Mouse (Mus musculus): Measurements from ENCODE around the gene Tsacc. TPM values are rescaled to one million over a fixed set of nuclear protein-coding genes. Genes with fewer than 3 reads are reported as not detected.

The Tsacc gene
- 11.2 and 11.6 TPM in 2 replicates for polyA plus RNA-seq (2015; fragmentation: Nextera tagmentation; extraction: Ambion mirVana)

DNA sequence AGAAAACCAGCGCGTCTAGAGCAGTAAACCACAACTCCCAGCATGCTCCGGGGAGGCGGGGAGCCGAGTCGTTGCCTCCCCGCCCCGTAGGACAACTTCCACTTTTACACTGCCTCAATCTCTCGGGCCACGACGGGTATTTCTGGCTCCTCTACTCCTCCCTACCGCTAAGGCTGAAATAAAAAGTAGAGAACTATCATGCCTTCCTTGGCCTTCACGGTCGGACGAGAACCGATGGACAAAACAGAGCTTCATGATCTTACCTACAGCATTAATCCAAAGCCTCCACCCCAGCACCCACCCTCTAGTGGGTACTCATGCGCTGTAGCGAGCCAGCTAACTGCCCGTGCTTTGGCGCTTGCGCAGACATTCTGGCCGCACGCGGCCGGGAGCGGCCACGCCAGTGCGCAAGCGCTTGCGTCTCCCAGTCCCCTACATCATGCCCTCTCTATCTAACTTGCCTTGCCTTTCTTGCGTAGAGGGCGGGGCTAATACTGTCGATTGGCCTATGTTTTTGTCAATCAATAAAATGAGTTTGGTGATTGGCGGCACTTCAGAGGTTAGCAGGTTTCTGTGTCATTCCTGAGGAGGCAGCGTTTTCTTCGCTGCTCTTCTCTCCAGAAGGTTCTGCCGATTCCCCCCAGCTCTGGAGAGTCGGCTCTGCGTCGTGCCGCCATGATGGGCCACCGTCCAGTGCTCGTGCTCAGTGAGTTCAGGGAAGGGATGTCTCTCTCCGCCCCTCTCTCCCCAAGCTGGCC lies at the start of gene Tsacc, which contains the start of gene Cct3:
TSS of gene Tsacc (minus strand) at position 439 of the 758 bp plus-strand sequence.
TSS of gene Cct3 (plus strand) at position 556 of the 758 bp plus-strand sequence.
- H3K4me1 ChIP-seq (replicated peaks), result peaks cover 26% of the 10 kb centered on the region
- H3K36me3 ChIP-seq, result peaks cover 25% of the 10 kb centered on the region
- peak within 1 kb of the TSS; percentile 93 for H3K27ac ChIP-seq
- peak within 1 kb of the TSS; percentile 85 for H3K9ac ChIP-seq (replicated peaks)
- ATAC-seq, result peak; percentile 100
- H3K4me3 ChIP-seq (replicated peaks), result peak within 1 kb of the TSS; percentile 63
- H3K27me3 ChIP-seq, result no peaks in the 10 kb centered on the region
- WGBS, result under 1% methylated on average over 44 of the region's 44 CpGs
- no peaks in the 10 kb centered on the region for H3K9me3 ChIP-seq
- H3K4me2 ChIP-seq (replicated peaks), result peak within 1 kb of the TSS; percentile 93

DNA sequence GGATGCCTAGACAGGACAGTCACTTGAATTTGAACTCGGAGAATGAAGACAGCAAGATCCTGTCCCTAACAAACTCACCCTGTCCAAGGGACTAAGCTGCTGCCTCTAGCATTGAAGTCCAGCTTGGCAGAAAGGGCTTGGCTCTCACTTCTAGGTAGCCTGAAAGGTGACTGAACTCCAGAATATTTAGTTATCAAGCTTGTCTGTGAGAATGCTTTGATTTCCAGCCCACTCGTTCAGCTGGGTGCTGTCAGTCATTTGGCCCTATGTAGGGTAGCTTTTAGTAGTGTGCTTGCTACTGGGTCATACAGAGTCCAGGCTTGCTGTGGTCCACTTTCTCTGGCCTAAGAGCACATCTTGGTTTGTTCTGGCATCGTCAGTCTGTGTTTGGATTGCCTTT lies 42.2 kb upstream of the Tsacc start:
- Histone ChIP-seq H3K36me3 (peaks cover 26% of the 10 kb centered on the region), H3K9ac (replicated peaks) (0 out of 2 replicates have a peak overlapping the region, but pooled peaks have one; percentile 11), H3K27ac (no peak overlapping the region), H3K4me2 (replicated peaks) (no peak overlapping the region; the same call in 1 of the 2 replicates), H3K4me3 (replicated peaks) (no peak overlapping the region), H3K4me1 (replicated peaks) (peaks cover 30% of the 10 kb centered on the region), H3K27me3 (no peaks in the 10 kb centered on the region), H3K9me3 (no peaks in the 10 kb centered on the region)
- WGBS, result 85% methylated on average over 3 of the region's 3 CpGs
- no peak for ATAC-seq

DNA sequence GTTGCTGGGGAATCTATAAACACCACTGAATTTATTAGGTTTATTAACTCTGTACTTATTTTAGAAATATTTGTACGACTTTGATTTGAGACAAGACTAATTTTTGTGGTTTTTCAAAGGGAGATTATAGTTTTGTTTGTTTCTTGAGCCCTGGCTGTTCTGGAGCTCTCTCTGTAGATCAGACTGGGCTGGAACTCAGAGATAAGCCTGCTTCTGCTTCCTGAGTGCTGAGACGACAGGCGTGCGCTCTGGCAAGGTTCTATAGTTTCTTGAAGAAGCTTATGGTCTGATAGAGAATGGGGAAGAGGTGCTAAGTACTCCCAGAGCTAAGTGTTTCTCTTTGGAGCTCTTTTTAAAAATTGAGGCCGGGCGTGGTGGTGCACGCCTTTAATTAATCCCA lies 41.5 kb upstream of the Tsacc start:
- Histone ChIP-seq H3K4me2 (replicated peaks) (no peak overlapping the region), H3K9ac (replicated peaks) (no peak overlapping the region), H3K27me3 (no peaks in the 10 kb centered on the region), H3K4me1 (replicated peaks) (peaks cover 30% of the 10 kb centered on the region), H3K36me3 (peaks cover 19% of the 10 kb centered on the region), H3K9me3 (no peaks in the 10 kb centered on the region), H3K4me3 (replicated peaks) (no peak overlapping the region), H3K27ac (no peak overlapping the region)
- 96% methylated on average over 7 of the region's 7 CpGs for WGBS
- ATAC-seq, result no peak

DNA sequence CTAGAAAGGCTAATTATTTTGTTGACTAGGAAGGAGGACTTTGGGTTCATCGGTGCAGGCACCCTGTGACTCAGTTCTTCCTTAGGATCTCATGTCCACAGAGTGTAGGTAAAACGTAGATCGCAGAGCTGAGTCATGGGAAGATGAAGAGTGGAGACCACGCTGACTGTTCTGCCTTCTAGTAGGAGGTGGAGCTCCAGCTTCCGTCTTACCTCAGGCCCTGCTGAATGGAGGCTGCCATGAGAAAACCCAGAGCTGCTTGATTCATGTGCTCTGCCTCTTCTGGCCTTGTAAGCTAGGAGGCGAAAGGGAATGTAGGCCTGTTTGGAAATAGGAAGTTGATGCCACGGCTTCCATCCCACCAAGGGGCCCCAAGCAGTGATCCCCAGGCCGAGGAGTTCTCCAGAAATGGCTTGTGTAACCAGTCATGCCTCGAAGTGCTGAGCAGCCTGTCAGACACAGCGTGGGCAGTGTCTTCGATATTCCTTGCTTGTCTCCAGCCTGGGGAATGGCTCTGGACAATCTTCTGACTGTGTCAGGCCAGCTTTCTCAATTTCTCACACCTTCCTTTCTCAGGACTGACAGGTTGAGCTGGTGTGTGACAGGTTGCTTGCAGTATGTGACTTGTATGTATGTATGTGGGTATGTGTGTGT lies 40.7 kb upstream of the Tsacc start:
- no peak for ATAC-seq
- Histone ChIP-seq H3K9ac (replicated peaks) (peak overlapping the region; percentile 53), H3K27ac (0 out of 2 replicates have a peak overlapping the region, but pooled peaks have one; percentile 30), H3K4me1 (replicated peaks) (peaks cover 30% of the 10 kb centered on the region), H3K36me3 (peaks cover 11% of the 10 kb centered on the region), H3K27me3 (no peaks in the 10 kb centered on the region), H3K9me3 (no peaks in the 10 kb centered on the region), H3K4me2 (replicated peaks) (peak overlapping the region; percentile 73), H3K4me3 (replicated peaks) (peak overlapping the region; percentile 73)
- WGBS, result 88% methylated on average over 11 of the region's 11 CpGs

DNA sequence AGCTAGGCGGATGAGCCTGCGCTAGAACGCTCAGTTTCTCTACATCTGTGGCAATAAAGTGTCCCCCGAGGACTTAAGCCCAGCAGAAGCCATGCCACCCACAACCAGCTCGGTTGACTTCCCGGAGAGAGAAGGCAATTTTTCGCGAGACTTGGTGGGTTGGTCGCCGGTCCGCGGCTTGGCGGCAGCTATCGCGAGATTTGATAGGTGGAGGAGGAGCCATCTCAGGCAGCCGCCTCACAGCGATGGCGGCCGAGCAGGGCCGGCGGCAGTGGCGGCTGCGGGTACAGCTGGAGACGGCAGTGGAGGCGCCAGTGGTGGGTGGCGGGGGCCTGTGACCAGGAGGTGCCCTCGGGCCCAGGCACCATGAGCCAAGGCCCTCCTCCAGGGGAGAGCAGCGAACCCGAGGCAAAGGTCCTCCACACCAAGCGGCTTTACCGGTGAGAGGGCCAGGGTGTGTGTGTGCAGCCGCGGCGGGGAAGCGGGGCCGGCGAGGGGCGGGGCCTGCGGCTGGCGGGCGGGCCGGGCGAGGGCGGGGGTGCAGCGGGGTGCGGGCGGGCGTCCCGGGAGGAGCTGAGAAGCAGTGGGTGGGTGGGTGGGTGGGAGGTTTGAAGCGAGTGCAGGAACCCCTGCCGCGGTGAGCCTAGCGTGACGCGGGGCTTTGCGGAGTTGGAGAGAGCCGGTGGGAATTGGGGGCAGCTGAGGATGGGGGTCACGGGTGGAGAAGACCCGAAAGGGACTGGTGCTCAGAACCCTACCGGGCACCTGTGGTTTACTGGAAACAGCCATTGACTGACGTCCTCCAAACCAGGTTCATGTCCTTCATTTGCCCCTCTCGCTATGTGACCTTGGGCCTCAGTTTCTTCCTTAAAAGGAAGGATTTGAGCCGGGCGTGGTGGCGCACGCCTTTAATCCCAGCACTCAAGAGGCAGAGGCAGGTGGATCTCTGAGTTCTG lies 39.5 kb upstream of the Tsacc start, which contains the start of the genes Tmem79 and Smg5:
TSS of gene Tmem79 (minus strand) at position 91 of the 956 bp plus-strand sequence.
TSS of gene Smg5 (plus strand) at position 203 of the 956 bp plus-strand sequence.
- WGBS, result 1% methylated on average over 51 of the region's 66 CpGs
- H3K27me3 ChIP-seq, result no peaks in the 10 kb centered on the region
- ATAC-seq, result peak; percentile 95

DNA sequence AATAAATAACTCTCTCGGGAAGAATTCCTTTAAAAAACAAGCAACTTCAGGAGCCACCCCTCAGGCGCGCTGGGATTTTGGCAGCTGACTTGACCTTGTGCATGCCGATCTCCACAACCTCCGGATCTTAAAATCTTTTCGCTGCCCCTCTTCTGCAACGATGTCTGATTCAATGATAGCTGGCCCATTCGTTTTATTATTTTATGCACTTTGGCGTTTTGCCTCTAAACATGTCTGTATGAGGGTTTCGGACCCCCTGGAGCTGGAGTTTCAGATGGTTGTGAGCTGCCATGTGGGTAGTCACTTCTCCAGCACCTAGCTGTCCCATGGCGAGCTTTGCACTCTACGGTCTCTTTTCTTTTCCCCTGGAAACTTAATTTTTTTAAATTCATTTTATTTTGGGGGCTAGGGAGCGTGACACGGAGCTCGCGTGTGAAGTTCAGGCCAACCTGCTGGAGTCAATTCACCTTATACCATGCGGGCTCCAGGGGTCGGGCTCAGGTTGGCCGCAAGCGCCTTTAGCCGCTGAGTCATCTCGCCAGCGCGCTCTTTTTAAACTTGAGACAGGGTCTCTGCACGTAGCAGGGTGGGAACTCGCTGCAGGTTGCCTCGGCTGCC lies 38.7 kb upstream of the Tsacc start:
- Histone ChIP-seq H3K27ac (peak overlapping the region; percentile 94), H3K4me2 (replicated peaks) (peak overlapping the region; percentile 73), H3K9ac (replicated peaks) (peak overlapping the region; percentile 90), H3K27me3 (no peaks in the 10 kb centered on the region), H3K9me3 (no peaks in the 10 kb centered on the region), H3K4me3 (replicated peaks) (peak overlapping the region; percentile 73), H3K36me3 (no peaks in the 10 kb centered on the region), H3K4me1 (replicated peaks) (peaks cover 30% of the 10 kb centered on the region)
- ATAC-seq, result peak; percentile 69
- 1% methylated on average over 27 of the region's 27 CpGs for WGBS

More for the DNA sequence above, 39.5 kb upstream of the Tsacc start, which contains the start of the genes Tmem79 and Smg5:
- H3K9me3 ChIP-seq, result no peaks in the 10 kb centered on the region
- H3K27ac ChIP-seq, result peak within 1 kb of the TSS; percentile 94
- peak within 1 kb of the TSS; percentile 90 for H3K9ac ChIP-seq (replicated peaks)
- H3K4me1 ChIP-seq (replicated peaks), result peaks cover 30% of the 10 kb centered on the region
- H3K4me3 ChIP-seq (replicated peaks), result peak within 1 kb of the TSS; percentile 73
- no peaks in the 10 kb centered on the region for H3K36me3 ChIP-seq
- H3K4me2 ChIP-seq (replicated peaks), result peak within 1 kb of the TSS; percentile 73

DNA sequence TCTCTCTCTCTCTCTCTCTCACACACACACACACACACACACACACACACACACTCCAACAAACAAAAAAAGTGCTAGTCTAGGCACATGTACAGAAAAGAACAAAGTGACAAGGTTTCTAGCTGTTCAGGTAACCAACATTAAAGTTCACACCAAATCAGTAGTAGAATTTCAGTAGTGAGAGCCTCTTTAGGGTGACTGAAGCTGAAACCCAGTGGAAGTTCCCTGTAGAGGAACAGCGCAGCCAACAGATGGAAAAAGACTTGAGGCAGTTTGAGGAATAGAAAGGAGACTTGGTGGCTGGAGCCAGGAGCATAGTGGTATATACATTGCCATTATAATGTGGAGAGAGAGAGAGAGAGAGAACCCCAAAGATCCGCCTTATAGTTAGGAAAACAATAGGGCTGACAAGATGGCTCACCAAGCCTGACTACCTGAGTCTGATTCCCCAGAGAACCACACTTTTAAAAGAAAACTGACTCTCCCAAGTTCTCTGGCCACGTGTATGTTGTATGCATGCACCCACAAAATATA lies 38.2 kb upstream of the Tsacc start:
- Histone ChIP-seq H3K27ac (no peak overlapping the region), H3K27me3 (no peaks in the 10 kb centered on the region), H3K4me3 (replicated peaks) (peak overlapping the region; percentile 73), H3K9ac (replicated peaks) (peak overlapping the region; percentile 90), H3K36me3 (no peaks in the 10 kb centered on the region), H3K4me1 (replicated peaks) (peaks cover 30% of the 10 kb centered on the region), H3K9me3 (no peaks in the 10 kb centered on the region), H3K4me2 (replicated peaks) (peak overlapping the region; percentile 73)
- WGBS, result 39% methylated on average over 3 of the region's 3 CpGs
- no peak for ATAC-seq

DNA sequence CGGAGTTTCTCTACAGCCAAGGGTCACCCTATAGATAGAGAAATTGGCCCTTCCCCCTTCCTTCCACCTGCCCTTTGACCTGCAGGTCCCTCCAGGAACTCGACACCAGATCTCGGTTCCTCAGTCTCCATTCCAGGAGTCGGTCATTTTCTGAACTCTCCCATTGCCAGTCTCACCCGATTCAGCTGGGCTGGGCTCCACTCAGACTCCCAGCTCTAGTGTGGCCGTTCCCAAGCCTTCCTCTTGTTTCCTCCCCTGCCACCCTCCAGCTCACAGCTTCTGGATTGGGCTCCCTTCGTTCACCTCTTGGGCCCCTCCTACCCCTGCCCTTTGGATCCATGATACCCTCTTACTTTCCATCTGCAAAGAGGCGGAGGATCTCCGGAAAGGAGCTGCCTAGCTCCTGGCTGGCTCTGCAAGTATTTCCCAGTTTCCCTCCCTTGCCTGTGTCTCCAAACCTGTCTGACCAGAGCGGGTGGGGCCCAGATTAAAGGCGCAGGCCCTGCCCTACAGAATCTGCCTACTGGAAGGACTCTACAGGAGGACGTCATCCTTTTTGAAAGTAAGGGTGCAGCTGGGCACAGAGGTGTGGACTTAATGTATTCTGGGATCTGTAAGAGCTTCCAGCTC lies 37.3 kb upstream of the Tsacc start:
- no peak for ATAC-seq
- peaks cover 8% of the 10 kb centered on the region for H3K36me3 ChIP-seq
- no peak overlapping the region for H3K4me2 ChIP-seq (replicated peaks)
- H3K27me3 ChIP-seq, result no peaks in the 10 kb centered on the region
- no peak overlapping the region for H3K9ac ChIP-seq (replicated peaks)
- WGBS, result 63% methylated on average over 12 of the region's 12 CpGs
- no peak overlapping the region for H3K4me3 ChIP-seq (replicated peaks)
- no peaks in the 10 kb centered on the region for H3K9me3 ChIP-seq
- H3K27ac ChIP-seq, result no peak overlapping the region
- peaks cover 30% of the 10 kb centered on the region for H3K4me1 ChIP-seq (replicated peaks)

DNA sequence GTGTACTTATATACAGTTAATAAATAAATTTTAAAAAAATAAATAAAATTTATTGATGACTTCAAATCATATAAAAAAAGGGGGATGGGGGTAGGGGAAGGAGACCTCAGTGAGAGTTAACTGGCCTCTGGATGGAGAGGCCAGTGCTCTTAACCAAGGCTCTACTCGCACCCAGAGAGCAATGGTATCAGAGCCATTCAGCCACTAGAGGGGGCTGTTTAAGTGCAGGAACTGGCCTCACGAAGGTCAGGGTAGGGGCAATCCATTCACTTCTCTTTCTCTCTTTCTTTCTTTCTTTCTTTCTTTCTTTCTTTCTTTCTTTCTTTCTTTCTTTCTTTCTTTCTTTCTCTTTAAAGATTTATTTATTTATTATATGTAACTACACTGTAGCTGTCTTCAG lies 34.5 kb upstream of the Tsacc start:
- no peak for ATAC-seq
- Histone ChIP-seq H3K4me3 (replicated peaks) (no peak overlapping the region), H3K4me1 (replicated peaks) (peaks cover 8% of the 10 kb centered on the region), H3K27me3 (no peaks in the 10 kb centered on the region), H3K4me2 (replicated peaks) (no peak overlapping the region), H3K27ac (no peak overlapping the region), H3K9me3 (no peaks in the 10 kb centered on the region), H3K9ac (replicated peaks) (no peak overlapping the region), H3K36me3 (peaks cover 23% of the 10 kb centered on the region)
- WGBS, result 35% methylated on average over 2 of the region's 2 CpGs

DNA sequence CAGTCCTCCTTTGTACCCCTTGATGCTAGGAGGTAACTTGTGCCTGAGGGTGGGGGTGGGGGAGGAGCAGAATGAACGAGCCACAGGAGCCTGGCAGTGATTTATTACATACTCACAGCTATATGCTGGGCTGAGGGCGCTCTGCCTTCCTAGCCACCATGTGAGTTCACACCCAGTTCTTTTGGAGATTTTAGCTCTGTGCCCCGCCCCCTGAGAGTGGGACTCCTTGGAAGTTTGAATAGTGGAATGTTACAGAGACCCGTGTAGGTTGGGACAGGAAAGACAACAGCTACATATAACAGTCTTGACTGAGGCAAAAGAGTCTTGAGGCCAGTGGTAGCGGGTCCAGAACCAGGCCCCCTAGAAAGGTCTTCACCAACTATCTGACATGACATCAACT lies 32.2 kb upstream of the Tsacc start:
- Histone ChIP-seq H3K4me1 (replicated peaks) (peaks cover 18% of the 10 kb centered on the region), H3K4me2 (replicated peaks) (no peak overlapping the region), H3K27ac (no peak overlapping the region), H3K9me3 (no peaks in the 10 kb centered on the region), H3K36me3 (peaks cover 23% of the 10 kb centered on the region), H3K9ac (replicated peaks) (no peak overlapping the region), H3K4me3 (replicated peaks) (no peak overlapping the region), H3K27me3 (no peaks in the 10 kb centered on the region)
- no peak for ATAC-seq
- WGBS, result 85% methylated on average over 5 of the region's 5 CpGs
